Mouse (Mus musculus): Measurements from ENCODE around the gene Hes7. TPM values are rescaled to one million over a fixed set of nuclear protein-coding genes. Genes with fewer than 3 reads are reported as not detected.

Hes7 gene
- polyA plus RNA-seq, 2 experiments = 0.05 to 0.08 TPM

DNA sequence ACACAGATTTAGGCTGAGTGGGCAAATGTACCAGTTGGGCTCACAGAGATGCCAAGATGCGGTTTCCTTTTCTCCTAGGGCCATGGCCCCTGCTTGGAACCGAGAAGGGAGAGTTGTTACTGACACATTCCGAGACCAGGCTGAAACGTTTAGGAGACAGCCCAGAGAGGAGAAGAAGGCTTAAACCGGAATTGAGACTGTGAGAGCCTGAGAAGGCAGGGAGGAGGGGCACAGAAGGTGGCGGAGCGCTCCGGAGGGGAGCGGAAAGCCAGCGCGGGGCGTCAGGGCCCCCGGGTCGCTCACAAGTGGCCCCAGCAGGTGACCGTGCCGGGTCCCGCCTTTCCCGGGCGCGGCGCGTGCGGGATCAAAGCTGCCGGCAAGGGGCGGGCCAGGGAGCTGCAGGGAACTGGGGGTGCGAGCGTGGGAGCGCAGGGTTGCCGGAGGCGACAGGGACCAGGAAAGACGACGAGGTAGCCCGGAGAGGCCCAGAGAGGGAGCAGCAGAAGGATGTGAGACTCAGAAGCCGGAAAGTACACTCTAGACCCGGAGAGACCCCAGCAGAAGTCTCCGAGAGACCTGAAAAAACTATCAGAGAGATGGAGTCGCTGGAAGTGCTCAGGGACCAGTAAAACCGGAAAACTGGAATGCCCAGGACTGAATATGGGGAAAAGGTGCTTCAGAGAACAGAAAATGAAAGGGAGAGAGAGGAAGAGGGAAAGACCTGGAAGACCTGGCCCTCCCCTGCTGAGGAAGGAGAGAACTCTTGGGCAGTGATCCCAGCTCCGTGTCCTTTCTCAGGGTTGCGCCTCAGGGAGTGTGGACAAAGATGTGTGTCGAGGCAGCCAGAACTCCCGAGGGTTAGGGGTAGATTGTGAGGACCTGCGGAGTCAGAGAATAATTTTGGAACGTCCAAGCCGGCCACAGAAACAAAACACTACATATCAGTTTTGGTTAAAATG, 2.2 kb upstream of the Hes7 start:
- peak overlapping the region; percentile 58 for H3K9ac ChIP-seq (replicated peaks)
- H3K4me1 ChIP-seq (replicated peaks; ENCODE audit: control insufficient read depth in 2 of 2, insufficient read depth in 2 of 2, low read length in 1 of 2) = peaks cover 10 to 15% of the 10 kb centered on the region in 2 experiments
- no peak overlapping the region for H3K27ac ChIP-seq
- H3K9me3 ChIP-seq (ENCODE audit: control insufficient read depth, low read length) = no peaks in the 10 kb centered on the region
- no peak for TF ChIP-seq EP300 (IDR thresholded peaks at IDR 0.05; ENCODE audit: low read depth)
- TF ChIP-seq CTCF (IDR thresholded peaks at IDR 0.05; ENCODE audit: low read depth) = no peak
- peak in 1 of 3 experiments; percentile 60 for DNase-seq (ENCODE audit: low read depth in 3 of 3, low spot score in 3 of 3)
- H3K36me3 ChIP-seq (replicated peaks; ENCODE audit: control insufficient read depth, insufficient read depth, low read depth) = no peaks in the 10 kb centered on the region
- peak; percentile 38 for ATAC-seq (ENCODE audit: insufficient read depth)
- WGBS (ENCODE audit: insufficient replicate concordance) = under 1% methylated on average over 45 of the region's 45 CpGs
- H3K27me3 ChIP-seq (ENCODE audit: control insufficient read depth, insufficient read depth, low read length) = peaks cover 36% of the 10 kb centered on the region
- H3K4me2 ChIP-seq (ENCODE audit: low read depth) = peak overlapping the region; percentile 96
- peak overlapping the region; percentile 68 to 81 for H3K4me3 ChIP-seq (ENCODE audit: insufficient read depth in 1 of 2, low read depth in 2 of 2, low read length in 2 of 2)

DNA sequence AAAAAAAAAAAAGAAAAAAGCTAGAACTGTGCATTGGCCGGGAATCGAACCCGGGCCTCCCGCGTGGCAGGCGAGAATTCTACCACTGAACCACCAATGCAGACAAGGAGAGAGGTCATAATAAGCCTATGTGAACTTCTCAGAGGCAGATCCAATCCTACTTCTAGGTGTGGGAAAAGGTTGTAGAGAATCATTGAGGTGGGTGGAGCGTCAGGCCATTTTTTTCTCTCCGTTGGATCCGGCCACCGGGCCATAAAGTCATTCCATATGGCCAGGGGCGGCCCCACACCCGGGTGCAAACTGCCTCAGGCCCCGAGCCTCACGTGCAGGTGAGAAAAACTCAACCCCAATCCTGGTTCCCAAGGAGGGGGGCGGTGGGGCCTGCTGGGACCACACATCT, 1.4 kb upstream of the Hes7 start:
- 0 out of 2 replicates have a peak, but pooled peaks have one; percentile 29 for TF ChIP-seq EP300 (IDR thresholded peaks at IDR 0.05; ENCODE audit: low read depth)
- no peak for TF ChIP-seq CTCF (IDR thresholded peaks at IDR 0.05; ENCODE audit: low read depth)
- H3K27ac ChIP-seq = no peak overlapping the region
- H3K4me2 ChIP-seq (ENCODE audit: low read depth) = peak overlapping the region; percentile 96
- peaks cover 12 to 17% of the 10 kb centered on the region in 2 experiments for H3K4me1 ChIP-seq (replicated peaks; ENCODE audit: control insufficient read depth in 2 of 2, insufficient read depth in 2 of 2, low read length in 1 of 2)
- peak overlapping the region; percentile 10 to 68; a peak in 3 of 4 replicates for H3K4me3 ChIP-seq (ENCODE audit: insufficient read depth in 1 of 2, low read depth in 2 of 2, low read length in 2 of 2)
- DNase-seq (ENCODE audit: low read depth in 3 of 3, low spot score in 3 of 3) (peak; percentile 72 to 82 (median 73)), ATAC-seq (ENCODE audit: insufficient read depth) (peak; percentile 33; the same call in 1 of the 2 replicates)
- H3K27me3 ChIP-seq (ENCODE audit: control insufficient read depth, insufficient read depth, low read length) = peaks cover 38% of the 10 kb centered on the region
- 1% methylated on average over 15 of the region's 15 CpGs for WGBS (ENCODE audit: insufficient replicate concordance)
- no peaks in the 10 kb centered on the region for H3K36me3 ChIP-seq (replicated peaks; ENCODE audit: control insufficient read depth, insufficient read depth, low read depth)
- H3K9ac ChIP-seq (replicated peaks) = no peak overlapping the region; the same call in 1 of the 2 replicates
- no peaks in the 10 kb centered on the region for H3K9me3 ChIP-seq (ENCODE audit: control insufficient read depth, low read length)

DNA sequence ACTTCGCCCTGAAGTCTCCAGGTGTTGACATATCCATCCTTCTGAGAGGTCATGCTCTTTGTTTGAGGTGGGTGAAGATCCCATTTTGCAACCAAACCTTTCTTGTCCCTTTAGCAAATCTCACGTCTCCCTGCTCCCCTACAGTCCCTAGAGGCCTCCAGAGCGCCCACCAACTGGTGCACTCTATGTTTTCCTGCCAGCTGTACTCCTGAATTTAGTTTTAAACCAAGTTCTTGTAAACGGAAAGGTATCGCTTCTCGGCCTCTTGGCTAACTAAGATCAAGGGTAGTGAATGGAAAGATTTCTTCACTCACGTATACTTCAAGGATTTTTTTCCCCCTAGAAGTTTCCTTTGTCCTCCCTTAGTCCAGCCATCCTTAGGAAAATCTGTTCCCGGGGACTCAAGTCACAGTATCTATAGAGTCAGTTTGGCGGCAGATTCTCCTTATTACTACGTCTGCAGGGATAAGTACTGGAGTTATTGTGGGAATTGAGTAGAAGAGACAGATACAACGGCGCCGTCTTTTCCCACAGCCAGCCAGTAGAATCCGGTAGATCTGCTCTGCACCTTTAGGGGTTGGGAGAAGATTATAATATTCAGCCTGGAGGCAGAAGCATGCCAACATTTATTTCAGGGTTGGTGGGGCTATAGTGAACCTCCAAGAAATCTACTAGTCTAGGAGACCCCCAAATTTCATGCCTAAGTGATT, 603 bp upstream of the Hes7 start:
- DNase-seq (ENCODE audit: low read depth in 3 of 3, low spot score in 3 of 3) (no peak), ATAC-seq (ENCODE audit: insufficient read depth) (no peak)
- TF ChIP-seq CTCF (IDR thresholded peaks at IDR 0.05; ENCODE audit: low read depth) = no peak
- no peak for TF ChIP-seq EP300 (IDR thresholded peaks at IDR 0.05; ENCODE audit: low read depth)
- peak overlapping the region; percentile 96 for H3K4me2 ChIP-seq (ENCODE audit: low read depth)
- no peak overlapping the region for H3K27ac ChIP-seq
- H3K9me3 ChIP-seq (ENCODE audit: control insufficient read depth, low read length) = no peaks in the 10 kb centered on the region
- H3K4me1 ChIP-seq (replicated peaks; ENCODE audit: control insufficient read depth in 2 of 2, insufficient read depth in 2 of 2, low read length in 1 of 2) = peaks cover 12 to 17% of the 10 kb centered on the region in 2 experiments
- peaks cover 38% of the 10 kb centered on the region for H3K27me3 ChIP-seq (ENCODE audit: control insufficient read depth, insufficient read depth, low read length)
- 44% methylated on average over 14 of the region's 14 CpGs for WGBS (ENCODE audit: insufficient replicate concordance)
- H3K4me3 ChIP-seq (ENCODE audit: insufficient read depth in 1 of 2, low read depth in 2 of 2, low read length in 2 of 2) = peak overlapping the region in 1 of 2 experiments; percentile 11; a peak in 1 of 4 replicates
- no peaks in the 10 kb centered on the region for H3K36me3 ChIP-seq (replicated peaks; ENCODE audit: control insufficient read depth, insufficient read depth, low read depth)
- H3K9ac ChIP-seq (replicated peaks) = no peak overlapping the region

DNA sequence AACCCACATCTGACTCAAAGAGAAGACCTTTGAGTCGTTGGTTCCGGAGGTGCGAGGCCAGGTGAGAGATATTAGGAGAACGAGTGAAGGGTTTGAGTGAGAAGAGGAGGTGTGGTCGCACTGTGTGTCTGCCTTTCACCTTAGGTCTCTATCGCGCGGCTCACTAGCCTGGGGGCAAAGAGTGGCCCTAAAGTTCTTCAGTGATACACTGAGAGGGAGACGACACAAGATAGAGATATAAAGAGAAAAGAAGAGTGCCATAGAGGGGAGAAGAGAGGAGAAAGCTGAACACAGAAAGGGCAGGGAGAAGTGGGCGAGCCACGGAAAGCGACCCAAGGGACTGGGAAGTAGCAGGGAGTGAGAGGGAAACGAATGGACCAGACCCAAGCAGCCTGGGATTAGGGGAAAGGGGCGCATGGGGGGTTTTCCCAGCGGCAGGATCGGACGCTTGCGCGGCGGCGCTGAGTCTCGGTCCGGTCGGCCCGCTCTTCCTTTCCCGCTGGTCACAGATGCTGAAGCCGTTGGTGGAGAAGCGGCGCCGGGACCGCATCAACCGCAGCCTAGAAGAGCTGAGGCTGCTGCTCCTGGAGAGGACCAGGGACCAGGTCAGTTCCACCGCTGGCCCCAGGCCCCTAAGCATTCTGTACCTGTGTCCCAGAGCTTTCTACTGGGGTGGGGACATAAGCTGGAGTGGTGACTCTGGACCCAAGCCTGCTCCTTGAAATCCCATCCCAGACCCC, 967 bp downstream of the Hes7 start:
- no peaks in the 10 kb centered on the region for H3K9me3 ChIP-seq (ENCODE audit: control insufficient read depth, low read length)
- peaks cover 38% of the 10 kb centered on the region for H3K27me3 ChIP-seq (ENCODE audit: control insufficient read depth, insufficient read depth, low read length)
- WGBS (ENCODE audit: insufficient replicate concordance) = 1% methylated on average over 33 of the region's 33 CpGs
- DNase-seq (ENCODE audit: low read depth in 3 of 3, low spot score in 3 of 3) = no peak
- no peak overlapping the region for H3K27ac ChIP-seq
- H3K4me1 ChIP-seq (replicated peaks; ENCODE audit: control insufficient read depth in 2 of 2, insufficient read depth in 2 of 2, low read length in 1 of 2) = peaks cover 12 to 24% of the 10 kb centered on the region in 2 experiments
- H3K4me2 ChIP-seq (ENCODE audit: low read depth) = peak overlapping the region; percentile 96
- ATAC-seq (ENCODE audit: insufficient read depth) = no peak
- H3K36me3 ChIP-seq (replicated peaks; ENCODE audit: control insufficient read depth, insufficient read depth, low read depth) = no peaks in the 10 kb centered on the region
- TF ChIP-seq EP300 (IDR thresholded peaks at IDR 0.05; ENCODE audit: low read depth) (no peak), CTCF (IDR thresholded peaks at IDR 0.05; ENCODE audit: low read depth) (no peak)
- H3K9ac ChIP-seq (replicated peaks) = no peak overlapping the region
- H3K4me3 ChIP-seq (ENCODE audit: insufficient read depth in 1 of 2, low read depth in 2 of 2, low read length in 2 of 2) = peak overlapping the region; percentile 75 to 77

All from liver, embryonic 14.5 days (tissue).